Mouse (Mus musculus): ENCODE measurements around the gene Olfr1424.

The Olfr1424 gene

DNA sequence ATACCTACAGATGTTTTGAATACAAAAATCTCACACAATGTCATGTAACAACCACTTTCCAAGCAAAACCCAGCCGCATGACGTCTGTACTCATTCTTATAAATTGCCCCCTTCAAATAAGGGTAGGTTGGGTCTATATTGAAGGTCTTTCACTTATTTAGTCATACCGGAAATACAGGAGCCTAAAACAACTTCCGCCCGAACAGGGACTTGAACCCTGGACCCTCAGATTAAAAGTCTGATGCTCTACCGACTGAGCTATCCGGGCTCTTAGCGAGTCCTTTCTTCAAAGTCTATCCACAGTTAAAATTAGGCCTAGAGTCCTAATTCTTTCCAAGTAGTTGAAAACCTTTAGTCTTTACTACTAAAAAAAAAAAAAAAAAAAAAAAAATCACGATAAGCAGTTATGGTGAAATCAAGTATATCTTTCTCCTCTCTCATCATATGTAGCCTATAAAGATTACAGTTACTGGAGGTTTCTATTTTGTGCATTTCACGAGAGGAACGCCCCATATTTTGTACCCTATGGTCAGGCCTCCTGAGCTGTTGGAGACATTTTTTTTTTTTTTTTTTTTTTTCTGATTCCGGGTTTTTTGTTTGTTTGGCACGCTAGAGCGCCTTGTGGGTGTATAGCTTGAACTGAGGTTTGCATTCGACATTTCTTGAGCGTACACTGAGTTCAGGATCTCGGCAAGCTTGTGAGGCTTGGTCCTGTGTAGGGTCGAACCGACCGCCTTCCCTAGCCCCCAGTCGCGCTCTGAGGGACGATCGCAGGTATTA, 52.8 kb downstream of the Olfr1424 start:
- in situ Hi-C loops (cut with MboI; ENCODE audit: low sequenced_read_pairs), result loop anchor here (25.0 kb wide), 1 partner anchor 397 kb away; the partner anchor contains the start of genes Ms4a2 and Ms4a6d

All from CH12F3 (cell line).